Mouse (Mus musculus) heart, embryonic 14.5 days (tissue): ENCODE data around the gene Atrnl1. TPM values are rescaled to one million over a fixed set of nuclear protein-coding genes. Genes with fewer than 3 reads are reported as not detected.

ENCODE experiments used
- ATAC-seq: fragments of 200-750 bp; cut with Nextera tagmentation; 2 replicates; pipeline ENCODE4 v1.8.0; 2017; ENCODE audit warnings: low read depth, moderate TSS enrichment; ENCODE audit not compliant: insufficient number of reproducible peaks, insufficient read depth, low FRiP score
- H3K27ac ChIP-seq, 2 experiments: fragments of 200-500 bp in 1 of 2; fragments of 300-500 bp in 1 of 2; sonication (generic) in 1 of 2; replicated peaks in 1 of 2; 2 replicates each; pipeline ENCODE4 v1.5.1; 2012 to 2014; ENCODE audit warnings: low read depth in 2 of 2, low read length in 2 of 2, control low read depth in 1 of 2, mild to moderate bottlenecking in 1 of 2, mixed read lengths in 1 of 2; ENCODE audit not compliant: control insufficient read depth in 1 of 2, insufficient read depth in 1 of 2
- H3K27me3 ChIP-seq: fragments of 300-500 bp; sonication (generic); 2 replicates; pipeline ENCODE4 v1.6.1; 2014; ENCODE audit warnings: mild to moderate bottlenecking, low read length, control low read depth; ENCODE audit not compliant: control insufficient read depth, insufficient read depth
- H3K36me3 ChIP-seq: fragments of 300-500 bp; sonication (generic); 2 replicates; pipeline ENCODE4 v1.6.1; 2014; ENCODE audit warnings: mild to moderate bottlenecking, control low read depth, low read length, mixed read lengths; ENCODE audit not compliant: control insufficient read depth, insufficient read depth
- H3K4me1 ChIP-seq, 2 experiments: fragments of 200-500 bp in 1 of 2; fragments of 300-500 bp in 1 of 2; sonication (generic) in 1 of 2; 2 replicates each; pipeline ENCODE4 v1.6.1; 2012 to 2014; ENCODE audit warnings: low read length in 2 of 2, control low read depth in 1 of 2, mixed read lengths in 1 of 2; ENCODE audit not compliant: control insufficient read depth in 2 of 2, insufficient read depth in 2 of 2
- H3K4me2 ChIP-seq: fragments of 300-500 bp; sonication (generic); 2 replicates; pipeline ENCODE4 v1.6.1; 2014; ENCODE audit warnings: mild to moderate bottlenecking, low read length
- H3K4me3 ChIP-seq, 2 experiments: fragments of 200-500 bp in 1 of 2; fragments of 300-500 bp in 1 of 2; sonication (generic) in 1 of 2; 2 replicates each; pipeline ENCODE4 v1.5.1; 2012 to 2014; ENCODE audit warnings: low read length in 2 of 2, mild to moderate bottlenecking in 2 of 2, control low read depth in 1 of 2, low read depth in 1 of 2, moderate library complexity in 1 of 2; ENCODE audit not compliant: control insufficient read depth in 1 of 2, insufficient read depth in 1 of 2
- H3K9ac ChIP-seq: fragments of 300-500 bp; sonication (generic); 2 replicates; pipeline ENCODE4 v1.6.1; 2014; ENCODE audit warnings: mild to moderate bottlenecking, low read length
- H3K9me3 ChIP-seq: fragments of 300-500 bp; sonication (generic); 2 replicates; pipeline ENCODE4 v1.6.1; 2016; ENCODE audit warnings: low read length, control low read depth; ENCODE audit not compliant: control insufficient read depth
- WGBS: fragments of 180-500 bp; shearing (Covaris S2); extraction: QIAGEN DNeasy Blood & Tissue Kit; methylation state at CpG from one replicate; pipeline ENCODE4 v1.1.7; 2014; 5-methylcytosine and 5-hydroxymethylcytosine counted together
- polyA plus RNA-seq: library from polyadenylated mRNA; unstranded; fragments of >200 nt; fragmentation: Nextera tagmentation; extraction: Ambion mirVana; gene quantifications from 2 replicates; pipeline ENCODE4 v1.2.1, GENCODE M21; 2014

Gene Atrnl1
- polyA plus RNA-seq, 1 experiment from 2014 or later = 4.2 TPM

- no peaks in the 10 kb centered on the region for H3K9me3 ChIP-seq
- H3K4me1 ChIP-seq = peaks cover 21 to 36% of the 10 kb centered on the region in 2 experiments
- no peak overlapping the region for H3K9ac ChIP-seq
- no peaks in the 10 kb centered on the region for H3K27me3 ChIP-seq
- no peak overlapping the region for H3K27ac ChIP-seq
- ATAC-seq = no peak
- 51% methylated on average over 9 of the region's 9 CpGs for whole genome bisulfite sequencing
- H3K4me3 ChIP-seq = no peak overlapping the region
- no peak overlapping the region for H3K4me2 ChIP-seq
- H3K36me3 ChIP-seq = no peaks in the 10 kb centered on the region
These were observed 448.9 kb downstream of the Atrnl1 start for GRCm38 (mm10) chr19:58059719-58060118.

GRCm38 (mm10) chr19:58060199-58060853 is 449.5 kb downstream of the Atrnl1 start:
- H3K4me1 ChIP-seq = peaks cover 27 to 42% of the 10 kb centered on the region in 2 experiments
- peak overlapping the region; percentile 58 for H3K4me2 ChIP-seq
- ATAC-seq = no peak
- peak overlapping the region; percentile 58 for H3K9ac ChIP-seq
- peak overlapping the region in 1 of 2 experiments; percentile 10; a peak in 1 of 4 replicates for H3K4me3 ChIP-seq
- H3K27ac ChIP-seq = peak overlapping the region in 1 of 2 experiments; percentile 42; a peak in 1 of 4 replicates
- H3K27me3 ChIP-seq = no peaks in the 10 kb centered on the region
- H3K36me3 ChIP-seq = no peaks in the 10 kb centered on the region
- H3K9me3 ChIP-seq = no peaks in the 10 kb centered on the region
- WGBS = 31% methylated on average over 12 of the region's 12 CpGs

GRCm38 (mm10) chr19:58060854-58061358 is 450.1 kb downstream of the Atrnl1 start:
- ATAC-seq = no peak
- peaks cover 27 to 42% of the 10 kb centered on the region in 2 experiments for H3K4me1 ChIP-seq
- H3K27me3 ChIP-seq = no peaks in the 10 kb centered on the region
- peak overlapping the region in 1 of 2 experiments; percentile 42; a peak in 2 of 4 replicates for H3K27ac ChIP-seq
- H3K36me3 ChIP-seq = no peaks in the 10 kb centered on the region
- H3K4me3 ChIP-seq = peak overlapping the region in 1 of 2 experiments; percentile 10; a peak in 1 of 4 replicates
- H3K4me2 ChIP-seq = peak overlapping the region; percentile 58
- no peaks in the 10 kb centered on the region for H3K9me3 ChIP-seq
- peak overlapping the region; percentile 58 for H3K9ac ChIP-seq
- WGBS = 20% methylated on average over 15 of the region's 15 CpGs

DNA sequence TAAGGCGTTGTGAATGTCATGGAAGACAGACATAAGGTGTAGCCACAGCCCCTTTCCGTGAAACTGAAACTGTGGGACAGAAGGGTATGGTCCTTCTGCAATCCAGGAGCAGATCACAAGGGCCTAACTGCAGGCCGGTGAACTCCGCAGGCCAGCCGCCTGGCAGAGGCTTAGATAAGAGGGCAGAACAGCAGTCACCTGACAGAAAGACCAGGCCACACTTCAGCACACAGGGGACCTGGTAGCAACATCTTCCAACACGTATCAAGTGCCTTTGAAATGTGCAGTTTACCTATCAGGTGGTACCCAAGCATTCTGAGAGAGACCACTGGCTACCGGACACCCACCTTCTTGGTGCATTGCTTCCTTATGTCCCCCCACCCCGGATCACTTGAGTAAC is 451.1 kb downstream of the Atrnl1 start:
- Histone ChIP-seq H3K4me1 (peaks cover 27 to 45% of the 10 kb centered on the region in 2 experiments), H3K4me3 (no peak overlapping the region), H3K27me3 (no peaks in the 10 kb centered on the region), H3K9ac (no peak overlapping the region; the same call in 1 of the 2 replicates), H3K4me2 (peak overlapping the region; percentile 18; the same call in 1 of the 2 replicates), H3K27ac (peak overlapping the region; percentile 32 to 33; a peak in 2 of 4 replicates), H3K36me3 (no peaks in the 10 kb centered on the region), H3K9me3 (no peaks in the 10 kb centered on the region)
- 38% methylated on average over 8 of the region's 8 CpGs for WGBS
- ATAC-seq = 0 out of 2 replicates have a peak, but pooled peaks have one; percentile 42

DNA sequence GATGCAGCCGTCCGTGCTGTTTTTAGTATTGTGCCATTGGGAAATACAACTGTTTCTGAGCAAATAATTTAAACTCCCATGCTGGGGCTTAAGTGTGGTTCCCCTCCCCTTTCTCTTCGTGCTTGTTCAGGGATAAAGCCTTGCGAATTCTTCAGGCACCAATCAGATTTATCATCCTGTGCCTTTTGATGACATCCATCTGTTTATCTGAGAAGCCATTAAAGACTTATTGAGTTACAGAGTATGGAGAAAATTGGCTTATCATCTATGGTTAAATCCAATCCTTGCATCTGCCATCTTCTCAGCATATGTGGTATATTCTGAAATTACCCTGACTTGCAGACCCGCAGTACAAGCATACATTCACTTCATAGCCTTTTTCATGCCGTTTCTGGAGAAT is 452.7 kb downstream of the Atrnl1 start:
- no peak overlapping the region for H3K4me3 ChIP-seq
- no peaks in the 10 kb centered on the region for H3K9me3 ChIP-seq
- WGBS = 54% methylated on average over 6 of the region's 6 CpGs
- peak overlapping the region; percentile 44 for H3K4me2 ChIP-seq
- H3K27me3 ChIP-seq = no peaks in the 10 kb centered on the region
- peaks cover 27 to 46% of the 10 kb centered on the region in 2 experiments for H3K4me1 ChIP-seq
- peak overlapping the region in 1 of 2 experiments; percentile 64; a peak in 2 of 4 replicates for H3K27ac ChIP-seq
- ATAC-seq = no peak
- no peaks in the 10 kb centered on the region for H3K36me3 ChIP-seq
- H3K9ac ChIP-seq = no peak overlapping the region

DNA sequence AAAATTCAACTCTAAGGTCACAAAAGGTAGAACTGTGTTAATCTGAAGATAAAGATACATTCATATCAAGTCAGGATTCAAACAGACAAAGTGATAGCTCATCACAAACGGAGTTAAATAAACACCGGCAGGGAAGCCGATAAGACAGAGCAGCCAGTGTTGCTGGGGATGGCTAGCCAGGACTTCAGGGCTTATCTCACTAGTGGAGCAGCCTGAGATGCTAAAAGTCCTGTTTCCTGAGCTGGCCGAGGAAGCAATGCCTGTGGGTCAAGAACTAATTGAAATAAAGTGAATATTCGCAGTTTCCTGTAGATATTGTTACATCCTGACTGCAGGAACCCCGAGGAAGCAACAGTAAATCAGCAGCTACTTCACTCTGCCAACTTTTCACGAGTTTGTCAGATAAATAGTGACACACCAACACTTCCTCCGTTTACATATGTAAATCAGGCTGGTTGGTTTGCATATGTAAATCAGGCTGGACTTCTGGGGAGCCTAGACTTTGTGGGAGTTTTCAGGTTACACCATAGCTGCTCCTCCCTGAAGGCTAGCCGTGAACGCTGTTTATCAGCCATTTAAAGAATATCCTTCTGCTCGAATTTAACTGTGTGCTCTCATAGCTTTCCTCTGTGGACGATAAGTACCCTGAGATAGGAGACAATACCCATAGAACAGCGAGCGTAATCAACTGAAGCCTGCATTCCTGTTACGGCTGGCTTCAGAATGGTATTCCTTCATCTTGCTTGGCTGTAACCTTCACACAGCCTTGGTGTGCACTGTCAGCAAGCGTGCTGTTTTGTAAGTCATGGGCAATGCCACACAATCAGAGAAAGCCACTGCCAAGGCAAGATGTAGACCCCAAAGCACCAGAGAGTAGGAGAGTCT is 453.5 kb downstream of the Atrnl1 start:
- Histone ChIP-seq H3K4me2 (peak overlapping the region; percentile 44), H3K9ac (0 out of 2 replicates have a peak overlapping the region, but pooled peaks have one; percentile 7), H3K4me3 (no peak overlapping the region), H3K27ac (peak overlapping the region; percentile 64 to 69), H3K9me3 (no peaks in the 10 kb centered on the region), H3K4me1 (peaks cover 24 to 46% of the 10 kb centered on the region in 2 experiments), H3K27me3 (no peaks in the 10 kb centered on the region), H3K36me3 (no peaks in the 10 kb centered on the region)
- ATAC-seq = 0 out of 2 replicates have a peak, but pooled peaks have one; percentile 4
- WGBS = 3% methylated on average over 16 of the region's 16 CpGs

DNA sequence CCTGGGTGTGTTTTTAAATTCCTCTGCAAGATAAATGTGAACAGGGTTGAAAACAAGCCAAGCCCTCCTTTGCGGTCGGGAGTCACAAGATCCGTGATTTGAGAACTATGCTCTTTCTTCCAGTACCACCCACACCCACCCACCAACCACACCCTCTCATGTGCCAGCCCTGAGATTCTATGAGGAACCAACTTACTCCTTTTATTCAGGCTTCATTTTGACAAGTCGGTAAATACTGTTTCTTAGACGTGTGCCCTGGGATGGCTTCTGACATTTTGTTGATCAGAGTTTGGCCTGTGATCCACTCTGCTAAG is 454.1 kb downstream of the Atrnl1 start:
- Histone ChIP-seq H3K4me3 (no peak overlapping the region), H3K4me2 (peak overlapping the region; percentile 44), H3K27me3 (no peaks in the 10 kb centered on the region), H3K36me3 (no peaks in the 10 kb centered on the region), H3K9me3 (no peaks in the 10 kb centered on the region), H3K4me1 (peaks cover 21 to 49% of the 10 kb centered on the region in 2 experiments), H3K9ac (0 out of 2 replicates have a peak overlapping the region, but pooled peaks have one; percentile 7), H3K27ac (peak overlapping the region; percentile 64 to 69)
- 21% methylated on average over 5 of the region's 5 CpGs for WGBS
- no peak for ATAC-seq
